Mouse (Mus musculus) cerebellum, adult 9-11 months (tissue): ENCODE measurements at regions not wholly inside any gene's neighbourhood (a gene's known extent, or its start where the extent isn't known, plus 50 kb on each side); places are given as distances from the start of the nearest gene placed in this dataset.

Experiments
- DNase-seq: peaks from one replicate; pipeline ENCODE4 v3.0.0; 2022

DNA sequence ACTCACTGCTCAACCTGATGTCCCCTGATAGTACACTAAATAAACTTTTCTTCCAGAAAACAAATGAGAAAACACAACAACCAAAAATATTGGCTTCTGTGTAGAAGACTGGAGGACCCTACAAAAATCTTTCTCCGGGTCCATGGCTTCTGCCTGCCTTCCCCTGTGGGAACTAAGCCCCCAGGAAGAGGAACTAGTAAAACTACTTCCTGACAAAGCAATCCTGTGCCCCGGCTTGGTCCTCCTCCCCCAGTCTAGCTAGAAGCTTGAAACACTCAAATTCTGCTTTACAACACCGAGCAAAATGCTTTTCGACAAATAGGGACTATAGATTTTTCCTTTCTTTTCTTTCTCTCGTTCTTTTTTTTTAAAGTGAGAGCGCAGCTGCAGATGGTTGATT lies 51.3 kb upstream of the Mki67 start:
- no peak for DNase-seq

DNA sequence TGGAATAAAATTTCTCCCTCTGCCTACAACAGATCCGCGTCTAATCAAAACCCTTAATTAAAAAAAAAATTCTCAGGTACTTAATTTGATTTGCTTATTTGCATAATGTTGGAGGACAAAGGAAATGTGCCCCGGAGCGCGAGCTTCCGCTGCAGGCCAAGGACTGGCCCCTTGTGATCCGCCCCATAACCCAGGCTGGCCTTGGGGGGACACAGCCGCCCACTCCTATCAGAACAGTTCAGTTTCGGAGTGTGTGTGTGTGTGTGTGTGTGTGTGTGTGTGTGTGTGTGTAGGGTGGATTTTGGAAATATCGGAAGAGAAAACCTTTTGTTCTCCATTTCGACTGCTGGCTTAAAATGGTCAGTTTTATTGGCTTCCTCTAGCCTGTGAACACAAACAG lies 51.9 kb upstream of the Mki67 start:
- no peak for DNase-seq

DNA sequence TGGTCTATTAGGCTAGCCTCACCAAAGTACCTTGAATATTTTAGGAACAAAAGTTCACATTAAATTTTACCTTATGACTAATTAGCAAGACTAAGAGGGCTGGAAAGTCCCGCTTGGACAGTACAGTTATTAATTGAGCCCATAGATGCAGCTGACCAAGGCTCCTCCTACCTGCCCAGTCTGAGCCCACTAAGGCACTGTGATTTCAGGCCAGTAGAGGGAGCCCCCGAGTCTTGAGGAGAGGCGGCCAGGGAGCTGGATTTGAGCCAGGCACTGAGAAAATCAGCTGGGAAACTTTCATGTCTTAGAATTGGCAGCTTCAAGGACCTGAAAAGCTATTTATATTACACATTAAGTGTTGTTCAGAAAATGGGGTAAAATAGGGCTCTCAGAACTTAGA lies 52.4 kb upstream of the Mki67 start:
- peak; percentile 49 for DNase-seq

DNA sequence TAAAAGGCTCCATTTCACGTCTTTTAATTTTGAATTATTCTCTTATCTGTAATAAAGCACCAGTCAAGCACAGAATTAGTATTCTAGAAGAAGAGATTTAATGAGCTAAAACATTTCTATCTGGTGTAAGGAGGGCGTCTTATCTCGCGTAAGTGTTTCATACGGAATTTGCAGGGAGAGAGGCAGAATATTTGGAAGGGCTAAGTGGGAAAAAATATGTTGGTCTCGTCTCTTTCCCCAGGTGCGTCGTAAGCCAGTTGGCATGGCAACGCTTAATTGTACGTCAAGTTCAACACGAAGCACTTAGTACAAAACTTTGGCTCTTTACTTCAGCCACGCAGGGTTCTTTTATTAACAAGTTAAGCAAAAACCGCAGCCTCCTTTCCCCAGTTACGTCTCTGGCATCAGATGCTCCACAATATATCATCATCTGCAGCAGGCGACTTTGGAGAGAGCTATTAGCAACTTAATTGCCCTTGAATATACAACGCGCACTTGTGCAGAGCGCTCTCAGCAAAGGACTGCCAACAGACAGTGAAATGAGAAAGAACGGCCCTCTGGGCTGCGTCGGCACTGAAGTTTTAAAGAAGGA lies 53.0 kb upstream of the Mki67 start:
- no peak for DNase-seq

DNA sequence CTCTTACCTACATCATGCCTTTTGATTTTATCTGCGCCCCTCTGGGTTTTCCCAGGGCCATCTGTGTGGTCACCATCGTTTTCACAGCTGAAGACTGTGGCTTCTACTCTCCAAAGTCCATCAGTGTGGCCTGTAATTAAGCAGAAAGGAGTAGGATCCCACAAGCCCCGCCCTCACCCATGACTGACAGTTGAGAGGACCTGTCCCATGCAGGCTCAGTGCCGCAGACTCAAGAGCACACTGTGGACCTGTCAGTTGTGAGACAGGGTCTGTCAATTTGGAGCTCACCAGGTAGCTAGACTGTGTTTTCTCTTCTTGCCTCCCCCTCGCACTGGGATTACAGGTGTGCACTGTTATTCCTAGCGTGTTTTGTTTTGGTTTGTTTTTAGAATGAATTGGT lies 53.9 kb upstream of the Mki67 start:
- no peak for DNase-seq

DNA sequence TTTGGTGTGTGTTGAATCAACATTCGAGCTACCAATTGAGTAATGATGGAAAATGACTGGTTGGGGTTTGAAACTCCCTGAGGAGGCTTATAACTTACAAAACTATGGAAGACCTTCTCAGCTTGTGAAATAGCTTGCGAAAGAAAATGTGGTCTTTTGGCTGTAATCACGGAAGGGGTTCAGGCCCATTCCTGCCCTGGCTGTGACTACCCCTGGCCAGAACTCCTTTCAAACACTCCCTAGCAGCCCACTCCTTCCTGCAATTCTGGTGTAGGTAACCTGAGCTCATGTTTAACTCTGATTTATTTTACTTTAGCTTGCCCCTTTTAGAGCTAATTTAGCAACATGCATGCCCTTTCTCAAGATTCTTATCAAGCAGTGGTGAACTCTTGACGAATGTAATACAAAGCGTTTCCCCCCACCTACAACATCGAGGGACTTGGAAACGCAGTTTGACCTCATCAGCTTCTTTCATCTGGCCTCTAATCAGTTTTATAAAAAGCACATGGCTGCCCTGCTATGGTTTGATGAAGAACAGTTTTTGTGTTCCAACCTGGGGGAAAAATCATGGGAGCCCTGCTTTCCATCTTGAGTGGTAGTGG lies 59.8 kb upstream of the Mki67 start:
- DNase-seq, result no peak

DNA sequence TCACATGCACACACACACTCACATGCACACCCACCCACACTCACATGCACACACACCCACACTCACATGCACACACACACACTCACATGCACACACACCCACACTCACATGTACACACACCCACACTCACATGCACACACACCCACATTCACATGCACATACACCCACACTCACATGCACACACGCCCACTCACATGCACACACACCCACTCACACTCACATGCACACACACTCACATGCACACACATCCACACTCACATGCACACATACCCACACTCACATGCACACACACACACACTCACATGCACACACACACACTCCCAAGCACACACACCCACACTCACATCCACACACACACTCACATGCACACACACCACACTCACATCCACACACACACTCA lies 74.0 kb upstream of the Mki67 start:
- DNase-seq, result no peak

DNA sequence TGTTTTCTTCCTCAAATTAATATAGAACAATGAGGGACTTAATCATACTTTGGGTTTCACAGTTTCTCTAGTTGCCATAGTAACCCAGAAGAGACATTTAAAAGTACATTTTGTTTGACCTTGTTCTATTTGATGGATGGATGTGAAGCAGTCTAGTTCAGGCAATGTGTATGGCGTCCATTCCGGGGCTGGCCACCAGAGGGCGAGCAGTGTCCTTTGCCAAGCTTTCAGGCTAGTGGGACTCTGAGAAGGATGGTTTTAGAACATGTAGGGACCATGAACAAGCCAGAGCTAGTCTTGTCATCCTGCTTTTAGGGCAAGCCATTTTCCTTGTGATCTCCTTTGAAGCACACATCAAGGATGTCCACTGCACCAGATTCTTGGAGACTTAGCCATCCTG lies 74.8 kb upstream of the Mki67 start:
- DNase-seq, result peak; percentile 7

DNA sequence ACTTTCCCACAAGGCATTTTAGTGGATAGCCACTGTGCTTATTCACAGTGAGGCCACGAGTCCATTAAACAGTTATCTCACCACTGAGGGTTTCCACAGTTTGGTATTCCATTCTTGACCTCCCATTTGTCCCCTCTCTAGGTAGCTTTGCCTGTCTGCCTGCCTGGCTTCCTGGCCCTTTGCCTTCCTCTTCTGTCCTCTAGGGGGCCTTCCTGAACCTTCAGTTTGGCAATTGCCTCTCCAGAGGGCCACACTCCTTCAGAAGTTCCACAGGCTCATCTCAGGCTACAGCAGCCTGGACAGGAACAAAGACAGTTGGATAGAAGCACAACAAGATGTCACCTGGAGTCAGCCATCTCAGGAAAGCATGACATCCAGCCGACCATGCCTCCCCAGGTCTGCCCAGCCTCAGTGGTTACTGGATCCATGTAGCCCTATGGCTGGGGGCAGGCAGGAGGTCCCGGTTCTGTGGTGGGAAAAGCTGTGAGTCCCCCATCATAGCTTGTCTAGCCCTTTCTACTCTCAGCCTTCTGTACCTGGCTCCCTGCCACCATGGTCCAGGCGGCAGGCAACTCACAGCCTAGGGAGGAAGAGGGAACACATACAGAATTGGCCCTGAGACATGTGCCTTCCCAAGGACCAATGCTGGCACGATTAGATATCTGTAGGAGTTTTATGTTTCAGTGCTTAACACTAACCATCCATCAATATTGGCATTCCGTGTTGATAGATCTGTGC lies 76.0 kb upstream of the Mki67 start:
- no peak for DNase-seq

DNA sequence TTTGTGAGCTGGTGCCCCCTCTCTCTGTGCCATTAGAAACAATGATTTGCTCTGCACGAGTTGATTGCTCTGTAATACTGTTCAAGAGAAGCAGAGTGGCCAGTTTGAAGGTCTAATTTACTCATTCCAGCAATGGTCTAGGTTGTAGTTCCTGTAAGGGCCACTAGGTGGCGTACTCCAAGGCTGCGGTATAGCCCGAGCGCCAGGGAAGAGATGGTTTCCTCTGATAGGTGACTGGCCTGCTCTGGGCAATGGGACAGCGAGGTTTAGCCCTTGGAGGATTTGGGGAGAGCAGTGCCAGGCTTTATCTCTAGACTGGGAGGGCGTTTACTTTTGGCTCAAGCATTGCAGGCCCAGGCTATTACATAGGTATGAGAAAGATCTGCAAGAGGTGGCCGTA lies 76.8 kb upstream of the Mki67 start:
- DNase-seq, result no peak

DNA sequence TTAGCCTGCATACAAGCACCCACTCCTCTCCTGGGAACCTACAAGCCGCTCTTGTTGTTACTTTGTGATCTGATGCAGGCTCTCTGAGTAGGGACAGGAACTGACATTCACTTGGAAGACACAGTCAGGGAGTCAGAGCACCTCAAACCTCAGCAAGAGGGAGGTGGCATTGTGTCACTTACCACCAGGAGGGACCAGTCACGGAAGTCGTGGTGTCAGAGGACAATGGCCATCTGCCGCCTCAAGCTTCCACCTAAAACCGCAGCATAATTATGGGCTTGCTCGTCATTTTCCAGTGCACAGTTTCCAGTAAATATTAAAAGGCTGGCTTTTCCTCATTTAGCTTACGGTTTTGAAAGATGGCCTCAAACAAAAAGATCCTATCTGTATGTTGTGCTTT lies 78.1 kb upstream of the Mki67 start:
- DNase-seq, result no peak

DNA sequence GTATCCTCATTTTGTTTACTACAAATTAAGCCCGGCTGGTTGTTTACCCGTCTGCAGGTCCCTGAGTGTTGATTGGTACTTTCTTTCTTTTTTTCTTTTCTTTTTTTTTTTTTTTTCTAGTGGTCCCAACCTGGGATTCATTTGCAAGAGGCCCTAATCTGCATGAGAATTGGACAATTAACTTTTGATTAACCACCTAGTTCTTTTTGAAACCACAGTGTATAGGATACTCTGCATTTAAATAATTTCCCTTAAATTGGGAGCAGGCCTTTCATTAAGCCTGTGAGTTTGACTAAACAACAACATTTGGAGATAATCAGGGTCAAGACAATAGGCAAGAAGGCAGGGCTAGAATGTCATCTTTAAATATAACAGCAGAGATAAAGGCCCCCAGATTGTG lies 78.5 kb upstream of the Mki67 start:
- no peak for DNase-seq

DNA sequence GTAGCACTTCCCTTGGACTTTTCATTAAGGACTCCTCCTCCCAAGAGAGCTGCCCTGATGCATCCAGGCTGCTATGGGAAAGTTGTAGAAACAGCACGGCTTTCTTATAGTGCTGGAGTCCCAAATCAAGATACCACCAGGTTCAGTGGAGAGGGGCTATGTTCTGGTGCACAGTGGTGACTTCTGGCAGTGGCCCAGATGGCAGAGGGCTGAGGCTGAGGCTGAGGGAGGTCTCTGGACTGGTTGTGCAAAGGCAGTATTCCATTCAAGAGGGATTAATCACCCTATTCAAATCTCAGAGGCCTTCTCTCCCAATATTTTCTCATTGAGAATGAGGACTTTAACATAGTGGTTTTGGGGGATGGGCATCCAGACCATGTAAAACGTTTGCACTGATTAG lies 82.3 kb upstream of the Mki67 start:
- no peak for DNase-seq

DNA sequence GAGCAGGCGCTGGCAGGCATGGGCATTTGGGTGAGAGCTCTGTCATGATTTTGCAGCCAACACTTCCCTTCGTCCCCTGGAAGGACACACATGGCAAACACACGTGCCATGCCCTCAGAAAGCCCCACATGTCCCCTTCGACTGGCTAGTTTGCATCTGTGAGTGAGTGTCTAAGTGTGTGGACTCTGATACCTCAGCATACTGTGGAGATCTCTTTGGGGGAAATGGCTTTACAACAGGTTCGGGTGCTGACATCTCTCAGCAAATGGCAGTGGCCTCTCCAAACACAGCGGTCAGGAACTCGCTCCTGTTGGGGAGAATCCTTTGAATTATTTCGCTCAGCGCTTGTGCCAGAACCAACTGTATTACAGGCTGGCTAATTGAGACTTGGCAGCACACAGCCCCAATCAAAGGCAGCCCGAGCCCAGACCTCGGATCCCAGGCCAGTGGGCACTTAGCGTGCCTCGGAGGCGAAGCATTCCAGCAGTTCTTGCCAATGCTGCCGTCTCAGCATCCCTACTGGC lies 86.5 kb upstream of the Mki67 start:
- DNase-seq, result no peak

DNA sequence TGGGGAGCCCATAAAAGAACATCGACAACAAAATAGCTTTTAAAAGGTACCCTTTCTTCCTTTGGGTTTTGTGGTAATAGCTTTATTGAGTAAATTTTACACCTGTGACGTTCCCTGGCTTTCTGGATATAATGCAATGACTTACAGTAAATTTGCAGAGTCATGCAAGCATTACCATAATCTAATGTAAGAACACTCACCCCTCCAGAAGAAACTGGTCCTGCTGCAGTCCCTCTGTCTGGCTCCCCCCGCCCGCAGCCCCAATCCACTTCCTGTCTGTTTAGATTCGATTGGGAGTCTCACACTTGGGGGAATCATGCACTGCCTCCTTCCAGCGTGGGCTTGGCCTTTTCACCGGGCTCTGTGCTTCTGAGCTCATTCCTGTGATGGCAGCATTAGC lies 88.6 kb upstream of the Mki67 start:
- no peak for DNase-seq

DNA sequence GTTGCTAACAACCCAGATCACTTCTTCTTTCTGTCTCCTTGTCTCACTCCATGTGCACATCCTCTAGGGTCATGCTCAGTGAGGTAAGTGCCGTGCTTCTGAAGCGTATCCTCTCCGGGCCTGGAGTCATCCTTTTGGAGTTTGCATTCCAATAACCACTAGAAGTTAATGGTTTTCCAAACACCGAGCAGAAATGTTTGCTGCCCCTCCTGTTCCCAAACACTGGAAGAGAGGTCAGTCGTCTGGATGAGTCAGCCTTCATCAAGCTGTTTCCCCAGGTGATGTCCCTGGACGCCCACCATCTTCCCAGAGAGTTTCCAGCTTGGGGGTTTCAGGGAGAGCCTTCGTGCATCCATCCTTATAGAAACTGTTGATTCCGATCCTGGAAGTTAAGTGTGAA lies 90.0 kb upstream of the Mki67 start:
- DNase-seq, result no peak

DNA sequence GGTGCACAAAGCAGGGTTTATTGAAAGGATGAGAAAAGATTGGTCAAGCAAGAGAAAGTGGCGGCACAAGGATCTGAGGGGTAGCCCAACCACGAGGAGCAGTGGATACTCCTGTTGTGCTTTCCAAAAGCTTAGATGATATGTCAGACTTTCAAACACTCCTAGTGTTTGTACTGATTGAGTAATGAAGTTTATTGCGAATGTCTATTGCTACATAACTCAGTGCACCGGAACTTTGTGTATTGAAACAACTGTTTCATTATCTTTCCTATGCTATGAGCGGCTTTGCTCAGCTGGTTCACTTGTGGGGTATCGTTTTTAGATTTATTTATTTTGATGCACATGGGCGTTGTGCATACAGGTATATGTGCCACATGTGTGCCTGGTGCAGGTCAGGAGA lies 90.5 kb upstream of the Mki67 start:
- no peak for DNase-seq

DNA sequence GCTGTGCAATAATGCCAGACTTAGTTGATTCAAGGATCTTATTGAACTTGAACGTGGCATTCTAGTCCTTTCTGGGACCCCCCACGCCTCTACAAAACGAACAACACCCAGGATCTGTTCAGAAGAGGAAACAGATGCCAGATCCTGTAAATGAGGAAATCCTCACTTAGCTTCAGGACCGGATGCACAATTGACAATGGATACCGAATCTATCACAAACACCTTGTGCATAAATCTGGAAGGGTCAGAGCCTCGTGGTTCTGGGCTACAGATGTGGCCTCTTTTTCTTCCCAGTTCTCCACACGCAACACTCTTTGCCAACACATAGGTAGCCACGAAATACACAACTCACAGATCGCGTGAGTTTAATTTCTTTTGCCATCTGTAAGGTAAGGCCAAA lies 93.0 kb upstream of the Mki67 start:
- DNase-seq, result no peak

DNA sequence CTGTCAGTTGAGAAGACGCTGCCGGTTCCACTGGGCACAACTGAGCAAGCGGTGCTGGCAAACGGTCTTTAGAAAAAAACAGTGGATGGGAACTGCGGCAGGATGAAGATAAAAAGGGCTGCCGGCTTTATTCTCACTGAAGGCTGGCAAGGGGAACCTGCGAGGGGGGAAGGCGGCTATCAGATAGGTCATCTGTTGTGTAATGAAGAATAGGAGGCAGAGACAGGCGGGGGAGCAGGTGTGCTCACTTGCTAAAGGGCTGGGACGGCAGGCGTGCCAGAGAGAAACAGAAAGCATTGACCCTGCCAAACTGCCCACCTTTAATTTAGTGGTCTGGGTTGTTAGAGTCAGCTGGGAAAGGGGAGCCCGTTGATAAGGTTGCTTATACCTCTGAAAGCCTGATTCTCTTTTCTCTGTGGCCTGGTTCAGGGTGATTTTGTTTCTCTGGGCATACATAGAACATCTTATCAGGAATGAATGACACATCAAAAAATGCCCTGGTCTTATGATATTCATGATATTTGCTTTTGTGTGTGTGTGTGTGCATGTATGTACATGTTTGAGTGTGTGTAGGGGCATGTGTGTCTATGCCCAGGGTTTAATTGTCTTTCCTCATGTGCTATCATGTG lies 93.7 kb upstream of the Mki67 start:
- no peak for DNase-seq

DNA sequence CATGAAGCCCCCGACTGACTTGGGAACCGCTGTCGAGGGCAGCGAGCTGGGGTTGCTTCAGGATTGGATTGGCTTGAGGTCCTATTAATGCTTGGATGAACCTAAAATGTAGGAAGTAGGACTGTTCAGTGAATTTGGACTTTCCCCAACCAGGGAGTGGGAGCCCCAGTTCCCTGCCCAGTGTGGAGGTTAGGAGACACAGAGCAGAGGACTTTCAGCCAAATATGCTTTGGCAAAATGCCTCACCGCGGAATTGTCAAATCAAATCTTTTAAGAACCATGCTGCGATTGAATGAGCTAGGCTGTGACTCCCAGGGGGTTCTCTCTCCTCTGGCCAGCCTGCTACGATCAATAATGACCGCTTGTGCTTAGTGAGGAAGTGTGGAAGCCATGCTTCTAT lies 94.8 kb upstream of the Mki67 start:
- no peak for DNase-seq

DNA sequence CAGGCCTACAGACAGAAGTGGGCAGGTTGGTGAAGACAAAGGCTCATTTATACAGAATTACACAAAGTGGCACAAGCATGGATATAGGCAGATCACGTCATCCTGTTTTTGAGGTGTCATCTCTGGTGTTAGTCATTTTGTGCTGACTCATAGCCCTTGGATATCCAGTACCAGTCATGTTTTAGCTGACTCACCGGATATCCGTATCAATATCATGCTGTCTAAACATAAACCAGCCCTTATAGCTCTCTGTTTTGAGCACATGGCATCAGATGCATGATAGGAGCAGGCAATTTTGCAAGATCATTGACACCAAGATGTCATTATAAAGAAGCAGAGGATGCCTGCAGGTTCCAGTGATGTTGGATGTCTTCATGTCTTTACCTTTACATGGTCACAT lies 97.5 kb upstream of the Mki67 start:
- no peak for DNase-seq

DNA sequence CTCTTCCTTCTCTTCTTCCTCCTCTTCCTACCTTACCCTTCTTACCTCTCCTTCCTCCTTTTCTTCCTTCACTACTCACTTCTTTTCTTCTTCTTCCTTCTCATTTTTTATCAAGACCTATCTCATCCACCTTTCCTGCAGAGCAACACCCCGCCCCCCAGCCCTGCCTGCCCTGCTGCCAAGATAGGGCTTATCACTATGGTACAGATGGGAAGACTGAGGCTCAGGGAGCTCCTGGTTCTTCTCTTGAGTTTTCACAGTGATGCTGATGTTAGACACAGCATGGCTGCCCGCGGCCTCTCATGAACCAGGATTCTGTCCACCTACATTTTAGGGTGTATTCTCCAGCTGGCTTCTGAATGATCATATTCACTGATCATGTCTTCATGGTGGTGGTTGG lies 100.0 kb upstream of the Mki67 start:
- DNase-seq, result no peak

DNA sequence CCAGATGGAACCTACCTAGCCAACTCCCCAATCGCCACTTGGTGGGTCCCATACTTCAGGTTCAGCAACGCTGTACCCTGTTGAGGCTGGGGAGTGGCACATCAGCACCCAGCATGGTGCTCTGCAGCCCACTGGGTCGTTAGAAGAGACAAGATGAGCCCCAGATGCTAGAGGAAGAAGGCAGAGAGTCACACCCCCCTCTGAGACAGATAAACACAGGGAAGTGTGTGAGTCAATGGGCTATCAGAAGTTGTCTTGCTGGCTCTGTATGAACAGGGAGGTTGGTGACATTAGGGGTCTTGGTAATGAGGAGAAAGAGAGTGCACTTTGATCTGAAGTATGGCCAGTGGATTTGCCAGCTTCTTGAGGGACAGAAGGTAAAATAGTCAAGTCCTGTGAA lies 101.7 kb upstream of the Mki67 start:
- no peak for DNase-seq

DNA sequence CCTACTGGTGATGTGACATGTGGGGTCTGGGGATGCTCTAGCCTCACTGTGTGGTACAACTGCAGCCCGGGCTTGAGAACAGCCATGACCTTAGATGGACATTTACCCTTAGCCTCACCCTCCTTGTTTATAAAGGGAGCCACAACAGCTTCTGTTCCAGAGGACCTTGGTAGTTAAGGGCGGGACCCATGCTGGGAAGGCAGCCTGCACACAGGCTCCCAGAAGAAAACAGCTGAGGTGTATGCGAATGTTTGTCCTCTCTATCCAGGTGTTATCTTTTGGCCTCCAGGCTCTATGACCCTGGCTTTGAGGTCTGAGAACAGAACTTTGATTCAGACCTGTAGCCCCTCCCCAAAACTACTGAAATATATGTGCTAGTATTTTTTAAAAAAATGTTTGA lies 102.1 kb upstream of the Mki67 start:
- DNase-seq, result no peak
